Mouse (Mus musculus) fat pad, adult 2 months (tissue): ENCODE results near the gene Ran.

ENCODE experiments used
- DNase-seq: peaks from one replicate; pipeline ENCODE4 v3.0.0-alpha.2; 2011; ENCODE audit warnings: low read depth, low spot score; ENCODE audit errors: extremely low read depth

The Ran gene

GRCm38 (mm10) chr5:129010937-129011336 is 8.9 kb upstream of the Ran start:
- DNase-seq: no peak

GRCm38 (mm10) chr5:129015020-129015419 is 4.8 kb upstream of the Ran start:
- no peak for DNase-seq

- DNase-seq: no peak
Observed at GRCm38 (mm10) chr5:129015540-129015939, 4.3 kb upstream of the Ran start.

DNA sequence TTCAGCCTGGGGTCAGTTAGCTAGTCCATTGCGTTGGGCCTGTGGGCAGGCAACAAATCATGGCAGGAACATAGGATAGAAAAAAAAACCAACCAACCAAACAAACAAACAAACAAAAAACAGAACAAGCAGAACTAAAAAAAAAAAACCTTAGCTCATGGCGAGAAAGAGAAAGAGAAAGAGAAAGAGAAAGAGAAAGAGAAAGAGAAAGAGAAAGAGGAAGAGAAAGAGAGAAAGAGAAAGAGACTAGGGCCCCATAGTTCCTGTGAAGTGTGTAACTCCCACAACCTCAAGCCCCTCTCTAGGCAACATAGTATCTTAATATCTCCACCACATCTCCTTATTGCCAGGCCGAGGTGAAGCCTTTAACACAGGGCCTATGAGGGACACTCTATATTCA is 3.5 kb upstream of the Ran start:
- DNase-seq: no peak

DNA sequence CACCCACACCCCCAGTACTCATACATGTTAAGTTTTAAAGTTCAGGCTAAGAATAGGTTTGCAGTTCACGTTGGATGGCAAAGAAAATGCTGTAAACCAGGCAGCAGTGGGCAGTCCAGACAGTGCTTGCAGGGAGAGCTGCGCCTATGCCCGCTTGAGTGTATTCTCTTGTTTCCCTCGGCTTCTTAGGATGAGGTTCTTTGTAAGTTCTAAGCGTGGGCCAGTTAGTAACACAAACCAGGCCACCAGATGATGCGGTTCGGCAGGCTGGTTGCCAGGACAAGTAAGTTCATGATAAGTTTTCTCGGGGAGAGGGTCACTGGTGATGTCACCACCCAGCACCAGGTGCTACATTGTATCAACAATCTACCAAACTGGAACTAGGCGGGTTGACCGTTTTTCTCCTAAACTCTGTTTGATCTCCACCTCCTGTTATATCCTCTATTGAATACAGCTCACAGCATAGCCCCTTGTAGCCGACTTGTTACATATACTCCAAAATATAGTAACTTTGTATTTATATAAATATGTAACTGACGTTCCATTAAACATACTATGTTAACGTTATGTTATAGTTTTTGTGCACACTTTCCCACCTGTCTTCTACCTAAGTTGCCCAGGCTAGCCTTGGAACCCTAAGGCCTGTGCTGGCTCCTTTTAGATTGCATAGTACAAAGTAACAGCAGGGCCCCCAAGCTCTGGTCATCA is 933 bp upstream of the Ran start:
- DNase-seq: no peak

DNA sequence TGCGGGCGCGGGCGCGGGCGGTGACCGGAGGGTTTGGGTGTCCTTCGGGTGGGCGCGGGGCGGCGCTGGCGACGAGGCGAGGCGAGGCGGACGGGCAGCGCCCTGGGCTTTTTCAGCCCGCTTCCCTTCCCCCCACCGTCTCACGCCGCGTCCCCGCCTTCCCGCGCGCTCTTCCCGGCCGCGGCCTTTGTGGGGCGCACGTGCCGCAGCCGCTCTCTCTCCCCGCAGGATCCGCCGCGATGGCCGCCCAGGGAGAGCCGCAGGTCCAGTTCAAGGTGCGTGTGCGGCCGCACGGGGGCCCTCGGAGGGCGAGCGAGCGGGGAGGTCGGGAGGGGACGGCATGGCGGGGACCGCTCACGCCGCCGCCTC is 415 bp downstream of the Ran start:
- no peak for DNase-seq

DNA sequence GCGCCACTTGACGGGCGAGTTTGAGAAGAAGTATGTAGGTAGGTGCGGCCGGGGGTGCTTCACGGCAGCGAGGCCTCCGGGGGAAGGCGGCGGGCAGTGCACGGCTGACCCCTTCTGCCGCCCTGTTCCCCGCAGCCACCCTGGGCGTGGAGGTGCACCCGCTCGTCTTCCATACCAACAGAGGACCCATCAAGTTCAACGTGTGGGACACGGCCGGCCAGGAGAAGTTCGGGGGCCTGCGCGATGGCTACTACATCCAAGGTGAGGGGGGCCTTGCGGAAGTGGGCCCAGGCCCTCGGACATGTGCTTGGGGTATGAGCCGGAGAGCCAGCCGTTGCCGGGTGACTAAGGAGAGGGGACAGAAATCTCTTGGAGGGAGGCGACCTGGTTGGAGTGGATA is 862 bp downstream of the Ran start:
- DNase-seq: no peak

GRCm38 (mm10) chr5:129025048-129025447 is 5.2 kb downstream of the Ran start:
- DNase-seq: no peak

- no peak for DNase-seq
Observed at GRCm38 (mm10) chr5:129025725-129026124, 5.9 kb downstream of the Ran start.

DNA sequence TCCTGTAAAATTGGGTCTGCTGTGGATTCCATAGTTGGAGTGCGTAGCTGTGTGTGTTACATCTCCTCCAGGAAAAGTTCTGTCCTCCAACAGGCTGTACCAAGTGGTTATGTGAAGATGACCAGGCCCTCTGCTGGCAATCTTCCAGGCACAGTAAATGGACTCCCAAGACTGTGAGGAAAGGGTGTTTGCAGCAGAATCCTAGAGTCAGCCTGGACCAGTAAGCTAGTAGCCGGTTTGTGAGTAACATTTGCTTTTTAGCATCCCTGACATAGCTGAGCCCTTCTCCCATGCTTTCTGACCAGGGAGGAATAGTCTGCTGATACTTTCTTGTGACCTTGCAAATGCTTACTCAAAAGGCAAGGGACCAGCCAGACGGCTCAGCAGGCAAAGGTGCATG is 6.3 kb downstream of the Ran start:
- no peak for DNase-seq

DNA sequence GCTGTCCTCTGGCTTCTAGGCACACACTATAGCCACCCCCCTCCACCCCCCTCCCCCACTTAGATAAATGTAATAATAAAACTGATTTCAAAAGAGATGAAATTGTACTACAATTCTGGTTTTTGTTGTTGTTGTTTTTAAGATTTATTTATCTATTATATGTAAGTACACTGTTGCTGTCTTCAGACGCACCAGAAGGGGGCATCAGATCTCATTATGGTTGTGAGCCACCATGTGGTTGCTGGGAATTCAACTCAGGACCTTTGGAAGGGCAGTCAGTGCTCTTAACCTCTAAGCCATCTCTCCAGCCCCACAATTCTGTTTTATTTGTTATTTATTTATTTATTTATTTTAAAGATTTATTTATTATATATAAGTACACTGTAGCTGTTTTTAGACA is 6.8 kb downstream of the Ran start:
- no peak for DNase-seq

DNA sequence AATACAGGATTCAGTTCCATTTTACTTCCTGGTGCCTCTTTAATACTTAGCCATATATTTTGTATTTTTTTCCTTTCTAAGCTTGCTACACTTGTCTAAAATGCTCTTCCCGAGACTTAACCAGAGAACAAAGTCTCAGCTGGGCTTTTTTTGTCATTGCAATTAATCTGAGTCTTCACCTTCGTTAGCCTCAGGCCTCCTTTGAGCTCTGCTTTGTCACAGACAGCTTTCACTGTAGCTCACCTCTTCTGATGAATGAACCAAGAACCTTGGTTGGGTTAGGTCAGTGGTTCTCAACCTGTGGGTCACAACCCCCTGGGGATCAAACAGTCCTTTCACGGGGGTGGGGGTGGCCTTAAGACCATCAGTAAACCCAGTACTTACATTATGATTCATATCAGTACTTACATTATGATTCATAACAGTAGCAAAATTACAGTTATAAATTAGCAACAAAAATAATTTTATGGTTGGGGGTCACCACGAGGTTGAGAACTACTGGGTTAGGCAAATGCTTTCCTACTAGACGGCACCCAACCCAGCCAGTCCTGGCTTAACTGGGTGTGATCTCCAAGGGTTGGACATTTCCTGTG is 9.4 kb downstream of the Ran start:
- no peak for DNase-seq

GRCm38 (mm10) chr5:129036678-129037077 is 16.8 kb downstream of the Ran start:
- no peak for DNase-seq

DNA sequence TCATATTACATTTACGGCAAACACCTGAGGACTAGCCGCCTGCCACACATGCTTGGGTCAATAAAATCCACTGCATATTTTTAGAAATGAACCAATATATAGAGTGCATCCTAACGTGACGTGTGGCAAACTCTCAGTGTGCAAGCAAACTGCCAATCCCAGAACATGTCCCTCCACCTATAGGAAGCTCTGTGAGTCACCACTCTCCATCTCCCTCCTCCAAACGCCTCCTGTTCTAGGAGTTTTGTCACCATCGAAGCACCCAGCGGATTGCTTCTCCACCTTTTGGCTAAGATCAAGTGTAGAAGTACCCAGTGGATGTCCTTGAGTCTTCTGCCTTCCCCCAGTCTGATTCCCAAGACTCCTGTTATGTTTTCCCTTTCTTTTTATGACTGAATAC is 17.9 kb downstream of the Ran start:
- DNase-seq: no peak

DNA sequence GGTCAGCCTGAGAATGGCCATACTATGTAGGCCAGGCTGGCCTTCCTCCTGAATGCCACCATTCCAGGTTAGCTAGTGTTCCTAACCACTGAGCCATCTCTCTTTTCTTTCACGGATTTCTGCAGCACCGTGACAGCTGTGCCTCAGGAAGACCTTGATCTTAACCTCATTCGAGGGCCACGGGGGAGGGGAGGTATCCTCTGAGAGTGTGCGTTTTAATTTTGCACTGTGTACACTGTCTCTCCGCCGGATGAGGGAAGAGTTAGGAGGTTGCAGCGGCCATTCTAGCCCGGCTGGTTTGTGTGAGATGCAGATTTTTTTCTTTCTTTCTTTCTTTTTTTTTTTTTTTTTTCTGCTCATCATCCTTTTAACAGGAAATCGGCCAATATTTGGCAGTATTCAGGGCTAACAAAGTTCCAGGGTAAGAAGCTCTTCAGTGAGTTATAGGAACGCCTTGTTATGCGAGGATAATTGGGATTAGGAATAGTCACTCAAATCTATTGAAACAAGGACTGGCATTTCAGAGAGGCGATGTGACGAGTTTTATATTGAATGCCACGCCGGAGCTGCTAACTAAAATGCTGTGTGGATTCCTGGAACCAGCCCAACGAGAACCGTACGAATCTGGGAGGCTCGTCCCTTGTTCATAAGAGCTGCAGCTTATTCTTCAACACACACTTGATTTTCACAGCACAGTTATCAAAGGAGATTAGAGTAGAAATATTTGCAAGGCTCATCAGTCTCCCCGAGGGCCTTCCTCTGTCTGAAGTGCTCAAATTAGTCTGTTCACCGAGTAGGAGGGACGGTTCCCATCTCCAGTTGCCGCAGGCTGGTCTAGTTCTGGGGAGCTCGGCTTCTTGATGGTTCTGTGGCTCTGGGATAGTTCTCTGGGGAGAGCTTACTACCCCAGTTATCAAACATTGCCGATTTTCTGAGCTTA is 26.0 kb downstream of the Ran start:
- no peak for DNase-seq

DNA sequence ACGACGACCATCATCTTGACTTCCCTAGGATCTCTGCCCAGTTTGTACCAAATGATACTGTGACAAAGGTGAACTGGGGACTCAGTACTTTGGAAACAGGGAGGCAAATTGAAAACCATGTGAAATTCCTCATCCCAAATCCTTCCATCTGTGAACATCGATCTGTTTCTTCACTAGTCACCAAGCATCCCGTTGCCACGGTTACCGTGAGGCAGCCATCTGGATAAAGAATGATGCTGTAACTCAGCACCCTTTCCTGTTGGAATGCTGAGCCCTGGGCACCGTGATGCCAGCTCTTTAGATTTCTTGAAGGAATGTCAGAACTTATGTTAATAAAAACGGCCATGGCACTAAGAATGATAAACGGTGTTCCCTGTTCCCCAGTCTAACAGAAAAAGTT is 29.5 kb downstream of the Ran start:
- no peak for DNase-seq

DNA sequence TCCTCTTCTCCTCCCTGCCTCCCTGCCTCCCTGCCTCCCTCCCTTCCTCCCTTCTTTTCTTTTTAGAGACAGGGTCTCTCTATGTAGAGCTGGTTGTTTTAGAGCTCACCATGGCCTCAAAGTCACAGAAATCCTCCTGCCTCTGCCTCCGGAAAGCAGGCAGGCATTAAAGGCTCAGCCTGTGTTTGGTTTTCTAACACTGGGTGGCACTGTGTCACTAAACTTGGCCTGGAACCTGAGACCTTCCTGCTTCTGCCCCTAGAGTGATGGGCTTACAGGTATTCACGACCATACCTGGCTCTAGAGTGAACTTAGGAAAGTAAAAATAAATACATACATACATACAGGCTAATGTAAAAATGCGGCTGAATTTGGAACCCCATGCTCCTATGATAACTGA is 32.0 kb downstream of the Ran start:
- DNase-seq: no peak

GRCm38 (mm10) chr5:129052636-129053355 is 32.9 kb downstream of the Ran start:
- no peak for DNase-seq

- DNase-seq: no peak
Observed at GRCm38 (mm10) chr5:129054675-129055284, 34.9 kb downstream of the Ran start.

- DNase-seq: no peak
Observed at GRCm38 (mm10) chr5:129059116-129059515, 39.2 kb downstream of the Ran start.

GRCm38 (mm10) chr5:129061579-129061978 is 41.7 kb downstream of the Ran start:
- no peak for DNase-seq
